Mouse (Mus musculus): ENCODE measurements at regions not wholly inside any gene's neighbourhood (a gene's known extent, or its start where the extent isn't known, plus 50 kb on each side); places are given as distances from the start of the nearest gene placed in this dataset.

GRCm38 (mm10) chr1:75936596-75936995 is 390.5 kb downstream of the Slc4a3 start:
- Histone ChIP-seq H3K4me3 (ENCODE audit: insufficient read depth, poor library complexity, severe bottlenecking) (no peak overlapping the region), H3K79me3 (ENCODE audit: low read depth) (no peaks in the 10 kb centered on the region), H3K27me3 (ENCODE audit: control insufficient read depth, insufficient read depth, insufficient read length) (no peaks in the 10 kb centered on the region), H3K36me3 (ENCODE audit: control insufficient read depth, insufficient read depth) (no peaks in the 10 kb centered on the region), H3ac (ENCODE audit: control insufficient read depth, insufficient read length, low read depth) (no peak overlapping the region), H3K79me2 (ENCODE audit: control insufficient read depth, insufficient read depth) (no peaks in the 10 kb centered on the region)
- TF ChIP-seq MYOD1 (IDR thresholded peaks at IDR 0.05; ENCODE audit: control insufficient read depth, insufficient read length, low read depth) = no peak
- no peak for TF ChIP-seq CEBPB (IDR thresholded peaks at IDR 0.05; ENCODE audit: low read depth)
- TF ChIP-seq MAX (IDR thresholded peaks at IDR 0.05) = no peak
- no peak for TF ChIP-seq FOSL1 (IDR thresholded peaks at IDR 0.05; ENCODE audit: insufficient read depth, low read length, poor library complexity, severe bottlenecking)
- no peak for TF ChIP-seq MYOG (IDR thresholded peaks at IDR 0.05; ENCODE audit: control insufficient read depth, extremely low read depth, insufficient read length)
- no peak for TF ChIP-seq CTCF (IDR thresholded peaks at IDR 0.05; ENCODE audit: control insufficient read depth, insufficient read depth, insufficient read length)
- TF ChIP-seq USF1 (IDR thresholded peaks at IDR 0.05; ENCODE audit: low read depth) = no peak

- TF ChIP-seq MAX (IDR thresholded peaks at IDR 0.05) (no peak), FOSL1 (IDR thresholded peaks at IDR 0.05; ENCODE audit: insufficient read depth, low read length, poor library complexity, severe bottlenecking) (no peak), USF1 (IDR thresholded peaks at IDR 0.05; ENCODE audit: low read depth) (no peak), MYOG (IDR thresholded peaks at IDR 0.05; ENCODE audit: control insufficient read depth, extremely low read depth, insufficient read length) (no peak), CEBPB (IDR thresholded peaks at IDR 0.05; ENCODE audit: low read depth) (no peak), MYOD1 (IDR thresholded peaks at IDR 0.05; ENCODE audit: control insufficient read depth, insufficient read length, low read depth) (no peak), CTCF (IDR thresholded peaks at IDR 0.05; ENCODE audit: control insufficient read depth, insufficient read depth, insufficient read length) (no peak)
- no peak overlapping the region for H3K4me3 ChIP-seq (ENCODE audit: insufficient read depth, poor library complexity, severe bottlenecking)
- H3K27me3 ChIP-seq (ENCODE audit: control insufficient read depth, insufficient read depth, insufficient read length) = no peaks in the 10 kb centered on the region
- no peaks in the 10 kb centered on the region for H3K79me2 ChIP-seq (ENCODE audit: control insufficient read depth, insufficient read depth)
- H3ac ChIP-seq (ENCODE audit: control insufficient read depth, insufficient read length, low read depth) = no peak overlapping the region
- no peaks in the 10 kb centered on the region for H3K36me3 ChIP-seq (ENCODE audit: control insufficient read depth, insufficient read depth)
- H3K79me3 ChIP-seq (ENCODE audit: low read depth) = no peaks in the 10 kb centered on the region
Measured at GRCm38 (mm10) chr1:75937331-75937730, 391.3 kb downstream of the Slc4a3 start.

- no peak overlapping the region for H3K4me3 ChIP-seq (ENCODE audit: insufficient read depth, poor library complexity, severe bottlenecking)
- no peak for TF ChIP-seq MAX (IDR thresholded peaks at IDR 0.05)
- no peaks in the 10 kb centered on the region for H3K79me2 ChIP-seq (ENCODE audit: control insufficient read depth, insufficient read depth)
- no peaks in the 10 kb centered on the region for H3K27me3 ChIP-seq (ENCODE audit: control insufficient read depth, insufficient read depth, insufficient read length)
- no peaks in the 10 kb centered on the region for H3K79me3 ChIP-seq (ENCODE audit: low read depth)
- no peaks in the 10 kb centered on the region for H3K36me3 ChIP-seq (ENCODE audit: control insufficient read depth, insufficient read depth)
- no peak overlapping the region for H3ac ChIP-seq (ENCODE audit: control insufficient read depth, insufficient read length, low read depth)
Measured at GRCm38 (mm10) chr1:75946290-75946839, 400.3 kb downstream of the Slc4a3 start.

- H3K4me3 ChIP-seq (ENCODE audit: insufficient read depth, poor library complexity, severe bottlenecking) = no peak overlapping the region
- no peak overlapping the region for H3ac ChIP-seq (ENCODE audit: control insufficient read depth, insufficient read length, low read depth)
- no peaks in the 10 kb centered on the region for H3K36me3 ChIP-seq (ENCODE audit: control insufficient read depth, insufficient read depth)
- H3K79me2 ChIP-seq (ENCODE audit: control insufficient read depth, insufficient read depth) = no peaks in the 10 kb centered on the region
- H3K79me3 ChIP-seq (ENCODE audit: low read depth) = no peaks in the 10 kb centered on the region
- TF ChIP-seq USF1 (IDR thresholded peaks at IDR 0.05; ENCODE audit: low read depth) (no peak), CTCF (IDR thresholded peaks at IDR 0.05; ENCODE audit: control insufficient read depth, insufficient read depth, insufficient read length) (no peak), CEBPB (IDR thresholded peaks at IDR 0.05; ENCODE audit: low read depth) (no peak), MYOD1 (IDR thresholded peaks at IDR 0.05; ENCODE audit: control insufficient read depth, insufficient read length, low read depth) (no peak), FOSL1 (IDR thresholded peaks at IDR 0.05; ENCODE audit: insufficient read depth, low read length, poor library complexity, severe bottlenecking) (no peak), MYOG (IDR thresholded peaks at IDR 0.05; ENCODE audit: control insufficient read depth, extremely low read depth, insufficient read length) (no peak), MAX (IDR thresholded peaks at IDR 0.05) (no peak)
- no peaks in the 10 kb centered on the region for H3K27me3 ChIP-seq (ENCODE audit: control insufficient read depth, insufficient read depth, insufficient read length)
Measured at GRCm38 (mm10) chr1:75978203-75978986, 432.3 kb downstream of the Slc4a3 start.

GRCm38 (mm10) chr1:75983057-75983456 is 437.0 kb downstream of the Slc4a3 start:
- H3K36me3 ChIP-seq (ENCODE audit: control insufficient read depth, insufficient read depth) = no peaks in the 10 kb centered on the region
- no peaks in the 10 kb centered on the region for H3K79me3 ChIP-seq (ENCODE audit: low read depth)
- no peak for TF ChIP-seq CTCF (IDR thresholded peaks at IDR 0.05; ENCODE audit: control insufficient read depth, insufficient read depth, insufficient read length)
- no peak for TF ChIP-seq MAX (IDR thresholded peaks at IDR 0.05)
- no peak for TF ChIP-seq USF1 (IDR thresholded peaks at IDR 0.05; ENCODE audit: low read depth)
- no peak for TF ChIP-seq MYOG (IDR thresholded peaks at IDR 0.05; ENCODE audit: control insufficient read depth, extremely low read depth, insufficient read length)
- TF ChIP-seq MYOD1 (IDR thresholded peaks at IDR 0.05; ENCODE audit: control insufficient read depth, insufficient read length, low read depth) = no peak
- no peak for TF ChIP-seq CEBPB (IDR thresholded peaks at IDR 0.05; ENCODE audit: low read depth)
- TF ChIP-seq FOSL1 (IDR thresholded peaks at IDR 0.05; ENCODE audit: insufficient read depth, low read length, poor library complexity, severe bottlenecking) = no peak
- no peak overlapping the region for H3ac ChIP-seq (ENCODE audit: control insufficient read depth, insufficient read length, low read depth)
- H3K79me2 ChIP-seq (ENCODE audit: control insufficient read depth, insufficient read depth) = no peaks in the 10 kb centered on the region
- no peak overlapping the region for H3K4me3 ChIP-seq (ENCODE audit: insufficient read depth, poor library complexity, severe bottlenecking)
- no peaks in the 10 kb centered on the region for H3K27me3 ChIP-seq (ENCODE audit: control insufficient read depth, insufficient read depth, insufficient read length)

All from C2C12 (cell line).